Mouse (Mus musculus): ENCODE data around the gene Gm1123. TPM values are rescaled to one million over a fixed set of nuclear protein-coding genes. Genes with fewer than 3 reads are reported as not detected.

Gene Gm1123
- polyA plus RNA-seq, 1 experiment from 2014 or later: not detected

DNA sequence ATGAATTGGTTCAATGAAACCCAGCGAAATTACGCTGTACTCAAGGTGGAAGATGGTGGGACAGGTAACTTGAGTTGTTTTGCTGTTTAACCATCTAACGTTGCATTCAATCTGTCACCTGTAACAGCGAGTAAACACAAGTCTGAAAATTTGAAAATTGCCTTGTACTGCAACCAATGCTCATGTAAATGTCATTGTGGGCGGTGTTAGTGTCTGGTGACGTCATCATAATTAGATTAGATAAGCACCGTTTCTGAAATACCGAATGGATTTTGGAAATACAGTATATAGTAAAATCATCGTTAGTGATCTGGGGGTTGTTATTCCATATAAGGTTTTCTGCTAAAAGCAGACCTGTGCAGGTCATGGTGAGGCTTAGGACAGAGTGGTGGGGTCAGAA is 48.4 kb downstream of the Gm1123 start:
- H3K4me1 ChIP-seq (replicated peaks; ENCODE audit: control insufficient read depth, insufficient read depth, low read length): no peaks in the 10 kb centered on the region
- 58% methylated on average over 9 of the region's 9 CpGs for WGBS
- DNase-seq (ENCODE audit: low spot score) (no peak), ATAC-seq (ENCODE audit: low FRiP score) (no peak)
- no peak overlapping the region for H3K27ac ChIP-seq (ENCODE audit: low read depth, low read length)
- H3K27me3 ChIP-seq (ENCODE audit: control insufficient read depth, insufficient read depth, low read length): no peaks in the 10 kb centered on the region; the same call in 1 of the 2 replicates
- peak overlapping the region; percentile 73; the same call in 1 of the 2 replicates for H3K9ac ChIP-seq (ENCODE audit: low read depth, low read length)
- H3K4me3 ChIP-seq (ENCODE audit: low read depth, low read length): peak overlapping the region; percentile 85
- H3K4me2 ChIP-seq (replicated peaks; ENCODE audit: low read depth, low read length): peak overlapping the region; percentile 79
- no peaks in the 10 kb centered on the region for H3K9me3 ChIP-seq (ENCODE audit: control insufficient read depth, low read length)
- no peaks in the 10 kb centered on the region for H3K36me3 ChIP-seq (ENCODE audit: control insufficient read depth, insufficient read depth, low read length)

DNA sequence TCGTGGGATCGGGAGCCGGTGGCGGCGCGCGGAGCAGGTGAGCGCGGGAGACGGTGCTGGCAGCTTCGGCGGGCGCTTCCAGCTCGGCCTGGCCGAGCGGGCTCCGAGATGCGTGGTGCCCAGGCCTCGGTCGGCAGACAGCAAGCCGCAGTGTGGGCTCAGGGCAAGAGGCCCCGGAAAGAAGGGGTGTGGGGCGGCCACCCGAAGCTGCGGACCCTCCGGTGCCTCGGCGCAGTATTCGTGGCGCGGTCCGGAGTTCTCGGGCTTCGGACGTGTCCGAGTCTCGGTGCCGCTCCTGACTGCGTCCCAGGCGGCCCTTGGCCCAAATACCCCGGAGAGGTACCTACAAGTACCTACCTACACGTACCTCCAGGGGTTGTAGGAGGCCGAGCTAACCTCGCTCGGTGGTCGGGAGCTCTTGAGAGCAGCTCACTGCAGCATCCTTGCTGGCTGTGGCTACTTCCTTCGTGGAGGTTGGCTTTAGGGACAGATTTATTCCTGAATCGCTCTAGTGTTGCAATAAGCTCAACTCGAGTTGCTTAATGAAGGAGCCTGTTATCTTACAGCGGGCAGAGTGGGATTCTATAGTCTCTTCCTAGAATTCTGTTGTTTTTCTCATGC is 48.9 kb downstream of the Gm1123 start:
- Histone ChIP-seq H3K36me3 (ENCODE audit: control insufficient read depth, insufficient read depth, low read length) (no peaks in the 10 kb centered on the region), H3K9ac (ENCODE audit: low read depth, low read length) (peak overlapping the region; percentile 73), H3K27me3 (ENCODE audit: control insufficient read depth, insufficient read depth, low read length) (no peaks in the 10 kb centered on the region; the same call in 1 of the 2 replicates), H3K27ac (ENCODE audit: low read depth, low read length) (0 out of 2 replicates have a peak overlapping the region, but pooled peaks have one; percentile 42), H3K4me1 (replicated peaks; ENCODE audit: control insufficient read depth, insufficient read depth, low read length) (no peaks in the 10 kb centered on the region), H3K4me2 (replicated peaks; ENCODE audit: low read depth, low read length) (peak overlapping the region; percentile 79), H3K9me3 (ENCODE audit: control insufficient read depth, low read length) (no peaks in the 10 kb centered on the region), H3K4me3 (ENCODE audit: low read depth, low read length) (peak overlapping the region; percentile 85)
- DNase-seq (ENCODE audit: low spot score): no peak
- peak; percentile 84 for ATAC-seq (ENCODE audit: low FRiP score)
- WGBS: under 1% methylated on average over 44 of the region's 50 CpGs

DNA sequence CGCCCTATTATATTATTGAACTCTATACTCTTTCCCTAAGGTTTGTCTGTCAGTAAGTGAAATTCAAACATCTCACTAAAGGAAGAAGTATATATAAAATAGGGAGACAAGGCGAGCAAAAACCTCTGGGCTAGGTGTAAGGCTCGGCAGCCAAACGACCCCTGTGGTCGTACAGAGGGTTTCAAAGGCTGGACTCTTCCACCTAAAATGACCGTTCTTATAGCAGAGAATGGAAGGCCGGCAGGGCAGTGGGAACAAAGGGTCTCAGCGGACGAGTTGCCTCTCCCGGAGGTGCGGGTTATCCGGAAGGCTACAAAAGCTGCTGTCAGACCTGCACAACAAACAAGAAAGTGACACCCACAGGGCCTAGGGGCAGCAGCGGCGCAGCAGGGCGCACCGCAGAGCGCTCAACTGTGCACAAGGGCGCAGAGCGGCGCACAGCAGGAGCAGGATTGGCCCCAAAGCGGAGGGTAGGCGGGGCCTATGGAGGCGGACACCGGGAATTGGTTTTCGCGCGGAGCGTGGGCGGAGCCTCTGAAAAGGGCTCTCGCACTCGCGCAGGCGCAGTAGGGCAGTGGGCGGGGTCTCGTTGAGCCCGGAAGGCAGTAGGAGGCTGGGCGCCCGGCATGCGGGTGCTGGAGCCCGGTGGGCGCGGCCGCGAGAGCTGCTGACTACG is 49.6 kb downstream of the Gm1123 start, which contains the start of gene Faim:
Faim (plus strand) TSS at position 574 of the 676 bp plus-strand sequence.
- 1% methylated on average over 40 of the region's 45 CpGs for WGBS
- H3K9ac ChIP-seq (ENCODE audit: low read depth, low read length): peak within 1 kb of the TSS; percentile 73
- H3K27me3 ChIP-seq (ENCODE audit: control insufficient read depth, insufficient read depth, low read length): no peaks in the 10 kb centered on the region; the same call in 1 of the 2 replicates
- H3K36me3 ChIP-seq (ENCODE audit: control insufficient read depth, insufficient read depth, low read length): no peaks in the 10 kb centered on the region
- peak within 1 kb of the TSS; percentile 85 for H3K4me3 ChIP-seq (ENCODE audit: low read depth, low read length)
- H3K27ac ChIP-seq (ENCODE audit: low read depth, low read length): peak within 1 kb of the TSS; percentile 65; the same call in 1 of the 2 replicates
- peak; percentile 98 for ATAC-seq (ENCODE audit: low FRiP score)
- H3K4me1 ChIP-seq (replicated peaks; ENCODE audit: control insufficient read depth, insufficient read depth, low read length): no peaks in the 10 kb centered on the region
- peak; percentile 100 for DNase-seq (ENCODE audit: low spot score)
- H3K4me2 ChIP-seq (replicated peaks; ENCODE audit: low read depth, low read length): peak within 1 kb of the TSS; percentile 79
- H3K9me3 ChIP-seq (ENCODE audit: control insufficient read depth, low read length): no peaks in the 10 kb centered on the region

DNA sequence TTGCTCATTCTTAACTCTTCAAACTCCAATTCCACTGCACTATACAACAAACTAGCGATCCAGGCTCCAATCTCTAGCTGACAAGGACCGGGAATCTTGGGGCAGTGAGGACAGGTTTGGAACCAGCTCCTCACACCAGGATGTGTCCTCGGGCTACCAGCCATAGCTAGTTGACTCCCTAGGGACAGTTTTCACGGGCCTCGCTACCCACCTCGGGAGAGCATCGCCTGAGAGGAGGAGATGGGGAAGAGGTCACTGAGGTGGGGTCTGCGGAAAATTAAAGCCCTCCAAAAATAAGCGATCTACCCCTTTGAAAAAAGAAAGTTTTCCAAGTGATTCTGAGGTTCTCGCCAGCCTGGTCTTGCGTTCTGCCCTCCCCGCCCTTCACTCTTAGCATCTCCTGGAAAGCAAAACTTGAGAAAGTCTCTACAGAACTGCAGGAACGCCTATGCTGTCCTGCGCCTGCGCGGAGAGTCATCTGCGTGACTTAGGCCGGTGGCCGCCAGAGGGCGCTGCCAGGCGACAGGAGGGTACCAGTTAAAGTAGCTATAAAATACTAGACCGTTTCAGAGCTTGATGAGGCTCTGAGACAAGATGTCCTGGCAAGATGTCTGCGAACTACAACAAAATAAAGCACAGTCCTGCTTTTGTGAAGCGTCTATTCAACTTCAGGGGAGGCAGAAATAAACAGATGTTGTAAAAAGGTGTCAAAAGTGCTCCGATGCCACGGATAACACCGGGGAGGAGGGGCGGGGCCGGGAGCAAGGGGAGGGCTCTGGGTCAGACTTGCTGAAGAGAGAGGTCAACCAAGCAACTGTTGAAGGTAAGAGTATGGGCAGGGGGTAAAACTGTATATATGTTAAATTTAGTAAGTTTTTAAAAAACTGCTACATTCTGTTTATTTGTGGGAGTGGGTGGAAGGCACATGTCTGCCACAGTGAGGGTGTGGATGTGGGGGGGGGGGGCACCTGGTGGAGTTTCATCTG is 55.8 kb downstream of the Gm1123 start:
- 4% methylated on average over 29 of the region's 29 CpGs for WGBS

DNA sequence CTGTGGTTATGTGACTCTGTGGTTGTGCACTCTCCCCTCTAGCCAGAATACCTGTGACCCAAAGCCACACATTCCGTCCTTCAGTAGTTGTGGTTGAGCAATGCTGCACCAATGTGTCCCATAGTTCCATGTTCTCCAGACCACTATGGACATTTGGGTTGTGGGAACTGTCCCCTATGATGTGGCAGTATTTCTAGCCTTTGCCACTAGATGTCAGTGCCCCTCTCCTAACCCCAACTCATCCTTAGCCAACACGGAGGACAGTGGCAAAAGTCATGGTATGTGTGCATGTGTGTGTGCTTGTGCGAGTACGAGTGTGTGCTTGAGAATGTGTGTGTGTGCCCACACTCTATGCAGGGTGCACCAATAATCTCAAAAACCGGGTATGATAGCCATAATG is 59.0 kb downstream of the Gm1123 start:
- Histone ChIP-seq H3K9ac (ENCODE audit: low read depth, low read length) (no peak overlapping the region), H3K9me3 (ENCODE audit: control insufficient read depth, low read length) (no peaks in the 10 kb centered on the region), H3K4me2 (replicated peaks; ENCODE audit: low read depth, low read length) (no peak overlapping the region), H3K27ac (ENCODE audit: low read depth, low read length) (no peak overlapping the region), H3K4me1 (replicated peaks; ENCODE audit: control insufficient read depth, insufficient read depth, low read length) (peaks cover 5% of the 10 kb centered on the region; the same call in 1 of the 2 replicates), H3K4me3 (ENCODE audit: low read depth, low read length) (no peak overlapping the region), H3K36me3 (ENCODE audit: control insufficient read depth, insufficient read depth, low read length) (no peaks in the 10 kb centered on the region), H3K27me3 (ENCODE audit: control insufficient read depth, insufficient read depth, low read length) (peaks cover 39% of the 10 kb centered on the region)
- no peak for DNase-seq (ENCODE audit: low spot score)
- 50% methylated on average over 5 of the region's 5 CpGs for WGBS
- ATAC-seq (ENCODE audit: low FRiP score): no peak

More for the DNA sequence above, 55.8 kb downstream of the Gm1123 start:
- Histone ChIP-seq H3K36me3 (ENCODE audit: control insufficient read depth, insufficient read depth, low read length) (no peaks in the 10 kb centered on the region), H3K4me3 (ENCODE audit: low read depth, low read length) (peak overlapping the region; percentile 17), H3K9ac (ENCODE audit: low read depth, low read length) (no peak overlapping the region), H3K9me3 (ENCODE audit: control insufficient read depth, low read length) (no peaks in the 10 kb centered on the region), H3K27ac (ENCODE audit: low read depth, low read length) (no peak overlapping the region), H3K4me1 (replicated peaks; ENCODE audit: control insufficient read depth, insufficient read depth, low read length) (no peaks in the 10 kb centered on the region), H3K4me2 (replicated peaks; ENCODE audit: low read depth, low read length) (peak overlapping the region; percentile 26), H3K27me3 (ENCODE audit: control insufficient read depth, insufficient read depth, low read length) (peaks cover 14% of the 10 kb centered on the region)
- ATAC-seq (ENCODE audit: low FRiP score) (peak; percentile 73), DNase-seq (ENCODE audit: low spot score) (peak; percentile 94)

DNA sequence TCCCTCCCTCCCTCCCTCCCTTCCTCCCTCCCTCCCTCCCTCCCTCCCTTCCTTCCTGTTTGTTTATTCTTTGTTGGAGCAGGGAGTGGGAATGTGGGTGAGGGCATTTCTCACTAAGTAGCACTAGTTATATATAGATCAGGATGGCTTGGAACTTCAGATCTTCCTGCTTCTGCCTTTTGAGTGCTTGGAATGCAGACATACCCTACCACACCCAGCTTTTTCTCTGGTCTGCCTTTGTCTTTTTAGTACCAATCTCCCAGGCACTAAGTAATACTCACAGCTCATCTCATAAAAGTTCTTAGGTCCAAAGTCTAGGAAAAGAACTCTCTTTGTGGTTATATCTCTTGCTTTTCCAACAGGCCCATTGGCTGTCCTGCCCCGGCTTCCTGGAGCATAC is 59.4 kb downstream of the Gm1123 start:
- Histone ChIP-seq H3K36me3 (ENCODE audit: control insufficient read depth, insufficient read depth, low read length) (no peaks in the 10 kb centered on the region), H3K4me2 (replicated peaks; ENCODE audit: low read depth, low read length) (no peak overlapping the region), H3K9me3 (ENCODE audit: control insufficient read depth, low read length) (no peaks in the 10 kb centered on the region), H3K27me3 (ENCODE audit: control insufficient read depth, insufficient read depth, low read length) (peaks cover 42% of the 10 kb centered on the region), H3K9ac (ENCODE audit: low read depth, low read length) (no peak overlapping the region), H3K27ac (ENCODE audit: low read depth, low read length) (no peak overlapping the region), H3K4me1 (replicated peaks; ENCODE audit: control insufficient read depth, insufficient read depth, low read length) (peaks cover 5% of the 10 kb centered on the region; the same call in 1 of the 2 replicates), H3K4me3 (ENCODE audit: low read depth, low read length) (no peak overlapping the region)
- ATAC-seq (ENCODE audit: low FRiP score): no peak
- no peak for DNase-seq (ENCODE audit: low spot score)
- WGBS: 90% methylated on average over 1 of the region's 1 CpGs

DNA sequence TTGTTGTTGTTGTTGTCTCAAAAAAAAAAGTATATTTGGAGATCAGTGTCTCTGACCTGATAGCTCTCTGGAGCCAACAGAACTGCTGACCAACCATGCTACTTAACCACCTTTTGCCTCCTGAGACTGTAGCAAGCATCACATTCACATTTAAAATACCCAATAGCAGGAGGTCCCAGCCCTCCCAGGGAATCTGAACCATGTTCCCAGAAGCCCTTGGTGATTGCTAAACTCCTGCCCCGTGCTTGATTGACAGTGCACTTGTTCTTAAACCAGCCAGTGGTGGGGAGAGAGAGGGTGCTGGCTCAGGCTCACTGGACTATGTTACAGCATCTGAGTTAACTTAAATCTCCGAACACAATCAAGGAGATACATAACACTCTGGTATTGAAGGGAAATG is 60.6 kb downstream of the Gm1123 start:
- Histone ChIP-seq H3K9ac (ENCODE audit: low read depth, low read length) (no peak overlapping the region), H3K27me3 (ENCODE audit: control insufficient read depth, insufficient read depth, low read length) (peaks cover 49% of the 10 kb centered on the region), H3K4me1 (replicated peaks; ENCODE audit: control insufficient read depth, insufficient read depth, low read length) (peaks cover 5% of the 10 kb centered on the region; the same call in 1 of the 2 replicates), H3K4me2 (replicated peaks; ENCODE audit: low read depth, low read length) (no peak overlapping the region), H3K36me3 (ENCODE audit: control insufficient read depth, insufficient read depth, low read length) (no peaks in the 10 kb centered on the region), H3K9me3 (ENCODE audit: control insufficient read depth, low read length) (peaks cover 3% of the 10 kb centered on the region; the same call in 1 of the 2 replicates), H3K4me3 (ENCODE audit: low read depth, low read length) (no peak overlapping the region), H3K27ac (ENCODE audit: low read depth, low read length) (no peak overlapping the region)
- DNase-seq (ENCODE audit: low spot score) (no peak), ATAC-seq (ENCODE audit: low FRiP score) (no peak)
- WGBS: 33% methylated on average over 2 of the region's 2 CpGs

DNA sequence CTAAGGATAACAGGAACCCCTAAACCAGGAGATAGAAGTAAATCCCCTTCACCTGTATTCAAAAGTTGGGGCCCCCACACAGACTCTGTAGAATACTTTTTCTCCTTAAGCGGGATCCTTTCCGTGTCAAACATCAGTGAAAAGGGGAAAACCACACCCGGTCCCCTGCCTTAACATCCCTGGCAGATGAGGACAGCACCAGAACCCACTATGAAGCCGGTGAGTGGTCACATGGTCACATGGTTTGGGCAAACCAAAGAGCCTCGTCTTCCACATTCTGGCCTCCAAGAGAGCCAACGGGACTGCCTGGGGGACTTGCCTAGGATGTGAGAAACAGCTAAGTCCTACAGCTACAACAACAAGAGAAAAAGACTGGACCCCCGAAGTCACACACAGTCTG is 62.0 kb downstream of the Gm1123 start:
- 3% methylated on average over 7 of the region's 7 CpGs for WGBS
- Histone ChIP-seq H3K36me3 (ENCODE audit: control insufficient read depth, insufficient read depth, low read length) (no peaks in the 10 kb centered on the region), H3K4me2 (replicated peaks; ENCODE audit: low read depth, low read length) (peak overlapping the region; percentile 57), H3K27me3 (ENCODE audit: control insufficient read depth, insufficient read depth, low read length) (peaks cover 54% of the 10 kb centered on the region), H3K9ac (ENCODE audit: low read depth, low read length) (no peak overlapping the region), H3K4me1 (replicated peaks; ENCODE audit: control insufficient read depth, insufficient read depth, low read length) (peaks cover 5% of the 10 kb centered on the region; the same call in 1 of the 2 replicates), H3K27ac (ENCODE audit: low read depth, low read length) (no peak overlapping the region), H3K4me3 (ENCODE audit: low read depth, low read length) (peak overlapping the region; percentile 28), H3K9me3 (ENCODE audit: control insufficient read depth, low read length) (peaks cover 3% of the 10 kb centered on the region; the same call in 1 of the 2 replicates)
- ATAC-seq (ENCODE audit: low FRiP score) (no peak), DNase-seq (ENCODE audit: low spot score) (peak; percentile 55)
